Mouse (Mus musculus) embryonic facial prominence, embryonic 15.5 days (tissue): Measurements from ENCODE around the gene Oxct2b. TPM values are rescaled to one million over a fixed set of nuclear protein-coding genes. Genes with fewer than 3 reads are reported as not detected.
"Not testable (repeated sequence)": the region's sequence is repeated elsewhere in the genome, so short reads cannot be mapped to it uniquely, and the experiment has no call there.

Source experiments
- ATAC-seq: fragments of 200-750 bp; cut with Nextera tagmentation; 2 replicates; pipeline ENCODE4 v1.8.0; 2017; ENCODE audit warnings: low read depth, moderate TSS enrichment; ENCODE audit not compliant: insufficient number of reproducible peaks, low FRiP score, low TSS enrichment
- H3K27ac ChIP-seq: fragments of 300-500 bp; sonication (generic); replicated peaks from 2 replicates; pipeline ENCODE4 v1.5.1; 2015; ENCODE audit warnings: mild to moderate bottlenecking, inconsistent platforms
- H3K27me3 ChIP-seq: fragments of 300-500 bp; sonication (generic); 2 replicates; pipeline ENCODE4 v1.6.1; 2015; ENCODE audit warnings: inconsistent platforms
- H3K36me3 ChIP-seq: fragments of 300-500 bp; sonication (generic); 2 replicates; pipeline ENCODE4 v1.6.1; 2015; ENCODE audit warnings: mild to moderate bottlenecking, inconsistent platforms
- H3K4me1 ChIP-seq: fragments of 300-500 bp; sonication (generic); 2 replicates; pipeline ENCODE4 v1.6.1; 2015; ENCODE audit warnings: inconsistent platforms
- H3K4me2 ChIP-seq: fragments of 300-500 bp; sonication (generic); replicated peaks from 2 replicates; pipeline ENCODE4 v1.6.1; 2015; ENCODE audit warnings: mild to moderate bottlenecking, inconsistent platforms
- H3K4me3 ChIP-seq: fragments of 300-500 bp; sonication (generic); replicated peaks from 2 replicates; pipeline ENCODE4 v1.5.1; 2015; ENCODE audit warnings: mild to moderate bottlenecking, inconsistent platforms
- H3K9ac ChIP-seq: fragments of 300-500 bp; sonication (generic); 2 replicates; pipeline ENCODE4 v1.6.1; 2015; ENCODE audit warnings: inconsistent platforms
- H3K9me3 ChIP-seq: fragments of 300-500 bp; sonication (generic); replicated peaks from 2 replicates; pipeline ENCODE4 v1.6.1; 2016; ENCODE audit warnings: inconsistent platforms
- WGBS: fragments of 180-500 bp; shearing (Covaris S2); methylation state at CpG from one replicate; pipeline ENCODE4 v1.1.7; 2015; 5-methylcytosine and 5-hydroxymethylcytosine counted together
- polyA plus RNA-seq: library from polyadenylated mRNA; unstranded; fragments of >200 nt; fragmentation: Nextera tagmentation; extraction: Ambion mirVana; gene quantifications from 2 replicates; pipeline ENCODE4 v1.2.1, GENCODE M21; 2015

Oxct2b gene
- polyA plus RNA-seq, 1 experiment from 2014 or later = 0.13 TPM

GRCm38 (mm10) chr4:123093064-123093776, 22.8 kb upstream of the Oxct2b start:
- 35% methylated on average over 17 of the region's 17 CpGs for WGBS
- Histone ChIP-seq H3K9me3 (no peaks in the 10 kb centered on the region), H3K4me1 (0 out of 2 replicates have a peak, but pooled peaks cover 7% of the 10 kb centered on the region), H3K27ac (peak overlapping the region; percentile 39; the same call in 1 of the 2 replicates), H3K4me3 (peak overlapping the region; percentile 11; the same call in 1 of the 2 replicates), H3K36me3 (no peaks in the 10 kb centered on the region), H3K27me3 (no peaks in the 10 kb centered on the region), H3K9ac (no peak overlapping the region), H3K4me2 (0 out of 2 replicates have a peak overlapping the region, but pooled peaks have one; percentile 24)
- 0 out of 2 replicates have a peak, but pooled peaks have one; percentile 34 for ATAC-seq

GRCm38 (mm10) chr4:123093869-123094268, 22.2 kb upstream of the Oxct2b start:
- Histone ChIP-seq H3K4me2 (no peak overlapping the region), H3K27ac (no peak overlapping the region), H3K9ac (no peak overlapping the region), H3K9me3 (no peaks in the 10 kb centered on the region), H3K4me3 (no peak overlapping the region), H3K4me1 (0 out of 2 replicates have a peak, but pooled peaks cover 7% of the 10 kb centered on the region), H3K27me3 (no peaks in the 10 kb centered on the region), H3K36me3 (no peaks in the 10 kb centered on the region)
- 25% methylated on average over 9 of the region's 9 CpGs for WGBS
- ATAC-seq = no peak

- no peak within 1 kb of the TSS for H3K9ac ChIP-seq
- H3K4me1 ChIP-seq = peaks cover 18% of the 10 kb centered on the region
- no peaks in the 10 kb centered on the region for H3K9me3 ChIP-seq
- no peak within 1 kb of the TSS for H3K27ac ChIP-seq
- WGBS = 5% methylated on average over 74 of the region's 75 CpGs
- H3K4me2 ChIP-seq = peak within 1 kb of the TSS; percentile 44
- no peaks in the 10 kb centered on the region for H3K36me3 ChIP-seq
- peaks cover 47% of the 10 kb centered on the region for H3K27me3 ChIP-seq
- peak within 1 kb of the TSS; percentile 31 for H3K4me3 ChIP-seq
- ATAC-seq = peak; percentile 32
Observed at GRCm38 (mm10) chr4:123104651-123105450, 11.2 kb upstream of the Oxct2b start, which contains the start of gene Bmp8b. Gene Bmp8b (plus strand): TSS chr4:123105165.

- peak overlapping the region; percentile 44 for H3K4me2 ChIP-seq
- no peaks in the 10 kb centered on the region for H3K9me3 ChIP-seq
- H3K27ac ChIP-seq = no peak overlapping the region
- ATAC-seq = 0 out of 2 replicates have a peak, but pooled peaks have one; percentile 17
- peak overlapping the region; percentile 31 for H3K4me3 ChIP-seq
- H3K4me1 ChIP-seq = peaks cover 18% of the 10 kb centered on the region
- H3K36me3 ChIP-seq = no peaks in the 10 kb centered on the region
- no peak overlapping the region for H3K9ac ChIP-seq
- peaks cover 47% of the 10 kb centered on the region for H3K27me3 ChIP-seq
- WGBS = 24% methylated on average over 24 of the region's 24 CpGs
Observed at GRCm38 (mm10) chr4:123105451-123105790, 10.6 kb upstream of the Oxct2b start.

- Histone ChIP-seq H3K27me3 (peaks cover 47% of the 10 kb centered on the region), H3K4me1 (peaks cover 18% of the 10 kb centered on the region)
- not testable (repeated sequence) for H3K27ac ChIP-seq, H3K4me3 ChIP-seq, H3K9ac ChIP-seq, H3K4me2 ChIP-seq, ATAC-seq, H3K36me3 ChIP-seq, H3K9me3 ChIP-seq
- 89% methylated on average over 7 of the region's 7 CpGs for WGBS
Observed at GRCm38 (mm10) chr4:123105929-123106328, 10.1 kb upstream of the Oxct2b start.

- Histone ChIP-seq H3K27me3 (peaks cover 47% of the 10 kb centered on the region), H3K9me3 (no peaks in the 10 kb centered on the region), H3K9ac (no peak overlapping the region), H3K27ac (no peak overlapping the region), H3K36me3 (no peaks in the 10 kb centered on the region), H3K4me1 (peaks cover 18% of the 10 kb centered on the region), H3K4me3 (no peak overlapping the region), H3K4me2 (no peak overlapping the region)
- ATAC-seq = no peak
- 95% methylated on average over 2 of the region's 2 CpGs for WGBS
Observed at GRCm38 (mm10) chr4:123106864-123107263, 9.2 kb upstream of the Oxct2b start.

- H3K9ac ChIP-seq = no peak overlapping the region
- H3K27ac ChIP-seq = no peak overlapping the region
- no peak for ATAC-seq
- H3K27me3 ChIP-seq = peaks cover 43% of the 10 kb centered on the region
- H3K9me3 ChIP-seq = no peaks in the 10 kb centered on the region
- peaks cover 18% of the 10 kb centered on the region for H3K4me1 ChIP-seq
- no peaks in the 10 kb centered on the region for H3K36me3 ChIP-seq
- H3K4me3 ChIP-seq = no peak overlapping the region
- WGBS = 89% methylated on average over 5 of the region's 5 CpGs
- H3K4me2 ChIP-seq = no peak overlapping the region
Observed at GRCm38 (mm10) chr4:123108056-123108455, 8.0 kb upstream of the Oxct2b start.

GRCm38 (mm10) chr4:123110751-123111150, 5.3 kb upstream of the Oxct2b start:
- H3K4me2 ChIP-seq = no peak overlapping the region
- no peak overlapping the region for H3K4me3 ChIP-seq
- H3K4me1 ChIP-seq = 0 out of 2 replicates have a peak, but pooled peaks cover 5% of the 10 kb centered on the region
- no peak for ATAC-seq
- no peak overlapping the region for H3K9ac ChIP-seq
- 84% methylated on average over 4 of the region's 4 CpGs for WGBS
- H3K27me3 ChIP-seq = peaks cover 17% of the 10 kb centered on the region
- no peaks in the 10 kb centered on the region for H3K9me3 ChIP-seq
- H3K27ac ChIP-seq = no peak overlapping the region
- H3K36me3 ChIP-seq = no peaks in the 10 kb centered on the region

- H3K4me1 ChIP-seq, H3K36me3 ChIP-seq, H3K4me2 ChIP-seq, H3K9ac ChIP-seq, H3K27ac ChIP-seq, H3K4me3 ChIP-seq, H3K9me3 ChIP-seq: not testable (repeated sequence)
- WGBS = 56% methylated on average over 10 of the region's 10 CpGs
- peak; percentile 32; the same call in 1 of the 2 replicates for ATAC-seq
- peaks cover 14% of the 10 kb centered on the region for H3K27me3 ChIP-seq
Observed at GRCm38 (mm10) chr4:123111275-123111983, 4.6 kb upstream of the Oxct2b start.

GRCm38 (mm10) chr4:123112216-123112764, 3.8 kb upstream of the Oxct2b start:
- Histone ChIP-seq H3K4me1 (0 out of 2 replicates have a peak, but pooled peaks cover 5% of the 10 kb centered on the region), H3K4me2 (no peak overlapping the region), H3K9ac (no peak overlapping the region), H3K27me3 (peaks cover 8% of the 10 kb centered on the region), H3K27ac (no peak overlapping the region), H3K9me3 (no peaks in the 10 kb centered on the region), H3K4me3 (no peak overlapping the region), H3K36me3 (no peaks in the 10 kb centered on the region)
- 70% methylated on average over 8 of the region's 8 CpGs for WGBS
- ATAC-seq = no peak

GRCm38 (mm10) chr4:123114651-123115050, 1.4 kb upstream of the Oxct2b start:
- ATAC-seq, H3K36me3 ChIP-seq, H3K9ac ChIP-seq, H3K4me2 ChIP-seq, H3K4me1 ChIP-seq, H3K27me3 ChIP-seq, H3K4me3 ChIP-seq, H3K9me3 ChIP-seq, H3K27ac ChIP-seq: not testable (repeated sequence)
- 85% methylated on average over 4 of the region's 4 CpGs for WGBS
